Mouse (Mus musculus) limb, embryonic 11.5 days (tissue): ENCODE measurements around the gene Socs2. TPM values are rescaled to one million over a fixed set of nuclear protein-coding genes. Genes with fewer than 3 reads are reported as not detected.

ENCODE experiments used
- ATAC-seq: fragments of 200-750 bp; cut with Nextera tagmentation; 2 replicates; pipeline ENCODE4 v1.8.0; 2017; ENCODE audit warnings: low read depth; ENCODE audit not compliant: insufficient number of reproducible peaks, low FRiP score, low TSS enrichment
- DNase-seq: peaks from one replicate; pipeline ENCODE4 v3.0.0-alpha.2; 2015; ENCODE audit warnings: low spot score
- H3K27ac ChIP-seq: fragments of 300-500 bp; sonication (generic); replicated peaks from 2 replicates; pipeline ENCODE4 v1.5.1; 2014; ENCODE audit warnings: low read depth, mild to moderate bottlenecking, low read length
- H3K27me3 ChIP-seq: fragments of 300-500 bp; sonication (generic); 2 replicates; pipeline ENCODE4 v1.6.1; 2014; ENCODE audit warnings: mild to moderate bottlenecking, low read length, mixed read lengths; ENCODE audit not compliant: control insufficient read depth, insufficient read depth
- H3K36me3 ChIP-seq: fragments of 300-500 bp; sonication (generic); 2 replicates; pipeline ENCODE4 v1.6.1; 2014; ENCODE audit warnings: mild to moderate bottlenecking, low read length, moderate library complexity, mixed read lengths; ENCODE audit not compliant: control insufficient read depth, insufficient read depth
- H3K4me1 ChIP-seq: fragments of 300-500 bp; sonication (generic); 2 replicates; pipeline ENCODE4 v1.6.1; 2014; ENCODE audit warnings: low read length, mixed read lengths; ENCODE audit not compliant: control insufficient read depth, insufficient read depth
- H3K4me2 ChIP-seq: fragments of 300-500 bp; sonication (generic); 2 replicates; pipeline ENCODE4 v1.6.1; 2014; ENCODE audit warnings: low read depth, mild to moderate bottlenecking, moderate library complexity; ENCODE audit not compliant: severe bottlenecking
- H3K4me3 ChIP-seq: fragments of 300-500 bp; sonication (generic); 2 replicates; pipeline ENCODE4 v1.5.1; 2014; ENCODE audit warnings: low read depth, low read length
- H3K9ac ChIP-seq: fragments of 300-500 bp; sonication (generic); 2 replicates; pipeline ENCODE4 v1.6.1; 2014; ENCODE audit warnings: mild to moderate bottlenecking, low read length
- H3K9me3 ChIP-seq: fragments of 300-500 bp; sonication (generic); 2 replicates; pipeline ENCODE4 v1.6.1; 2016; ENCODE audit warnings: low read length; ENCODE audit not compliant: control insufficient read depth
- WGBS: fragments of 180-500 bp; shearing (Covaris S2); extraction: QIAGEN DNeasy Blood & Tissue Kit; methylation state at CpG from one replicate; pipeline ENCODE4 v1.1.7; 2014; 5-methylcytosine and 5-hydroxymethylcytosine counted together
- polyA plus RNA-seq: library from polyadenylated mRNA; unstranded; fragments of >200 nt; fragmentation: Nextera tagmentation; extraction: Ambion mirVana; gene quantifications from 2 replicates; pipeline ENCODE4 v1.2.1, GENCODE M21; 2014

Gene Socs2
- polyA plus RNA-seq, 1 experiment from 2014 or later = 42.9 TPM

GRCm38 (mm10) chr10:95430271-95430670 lies 13.3 kb upstream of the Socs2 start:
- Histone ChIP-seq H3K4me1 (no peaks in the 10 kb centered on the region), H3K27me3 (no peaks in the 10 kb centered on the region), H3K4me3 (no peak overlapping the region), H3K9me3 (no peaks in the 10 kb centered on the region), H3K4me2 (no peak overlapping the region), H3K36me3 (no peaks in the 10 kb centered on the region), H3K27ac (no peak overlapping the region), H3K9ac (no peak overlapping the region)
- 90% methylated on average over 10 of the region's 10 CpGs for WGBS
- ATAC-seq (no peak), DNase-seq (no peak)

- no peaks in the 10 kb centered on the region for H3K27me3 ChIP-seq
- no peak overlapping the region for H3K4me3 ChIP-seq
- ATAC-seq = no peak
- no peak overlapping the region for H3K27ac ChIP-seq
- no peak overlapping the region for H3K9ac ChIP-seq
- 96% methylated on average over 1 of the region's 1 CpGs for WGBS
- H3K4me2 ChIP-seq = no peak overlapping the region
- no peaks in the 10 kb centered on the region for H3K36me3 ChIP-seq
- no peaks in the 10 kb centered on the region for H3K9me3 ChIP-seq
- no peaks in the 10 kb centered on the region for H3K4me1 ChIP-seq
- no peak for DNase-seq
These were observed 12.1 kb upstream of the Socs2 start for GRCm38 (mm10) chr10:95429111-95429510.

- no peak overlapping the region for H3K4me2 ChIP-seq
- H3K9me3 ChIP-seq = no peaks in the 10 kb centered on the region
- H3K36me3 ChIP-seq = no peaks in the 10 kb centered on the region
- no peak for ATAC-seq
- no peaks in the 10 kb centered on the region for H3K4me1 ChIP-seq
- no peak overlapping the region for H3K27ac ChIP-seq
- no peak overlapping the region for H3K9ac ChIP-seq
- no peak for DNase-seq
- H3K4me3 ChIP-seq = no peak overlapping the region
- WGBS = 92% methylated on average over 9 of the region's 9 CpGs
- no peaks in the 10 kb centered on the region for H3K27me3 ChIP-seq
These were observed 9.5 kb upstream of the Socs2 start for GRCm38 (mm10) chr10:95426207-95427115.

GRCm38 (mm10) chr10:95422681-95423080 lies 5.7 kb upstream of the Socs2 start:
- Histone ChIP-seq H3K4me2 (no peak overlapping the region), H3K27ac (no peak overlapping the region), H3K27me3 (no peaks in the 10 kb centered on the region), H3K4me1 (no peaks in the 10 kb centered on the region), H3K9ac (no peak overlapping the region), H3K4me3 (no peak overlapping the region), H3K9me3 (no peaks in the 10 kb centered on the region), H3K36me3 (no peaks in the 10 kb centered on the region)
- DNase-seq (no peak), ATAC-seq (no peak)
- WGBS = 89% methylated on average over 5 of the region's 5 CpGs

- no peak for ATAC-seq
- Histone ChIP-seq H3K4me3 (no peak overlapping the region), H3K4me2 (no peak overlapping the region), H3K4me1 (peaks cover 3% of the 10 kb centered on the region; the same call in 1 of the 2 replicates), H3K27me3 (no peaks in the 10 kb centered on the region), H3K9me3 (no peaks in the 10 kb centered on the region), H3K9ac (no peak overlapping the region), H3K27ac (no peak overlapping the region), H3K36me3 (no peaks in the 10 kb centered on the region)
- no peak for DNase-seq
- WGBS = 79% methylated on average over 10 of the region's 10 CpGs
These were observed 3.3 kb upstream of the Socs2 start for GRCm38 (mm10) chr10:95420284-95420683.

GRCm38 (mm10) chr10:95419726-95420125 lies 2.7 kb upstream of the Socs2 start:
- WGBS = 88% methylated on average over 3 of the region's 3 CpGs
- DNase-seq = no peak

GRCm38 (mm10) chr10:95418631-95419030 lies 1.7 kb upstream of the Socs2 start:
- Histone ChIP-seq H3K9ac (no peak overlapping the region), H3K4me3 (no peak overlapping the region), H3K27ac (no peak overlapping the region), H3K4me2 (no peak overlapping the region), H3K9me3 (no peaks in the 10 kb centered on the region), H3K36me3 (no peaks in the 10 kb centered on the region), H3K4me1 (peaks cover 6% of the 10 kb centered on the region; the same call in 1 of the 2 replicates), H3K27me3 (no peaks in the 10 kb centered on the region)
- WGBS = 65% methylated on average over 6 of the region's 6 CpGs
- ATAC-seq = no peak
- no peak for DNase-seq

More at GRCm38 (mm10) chr10:95419726-95420125, 2.7 kb upstream of the Socs2 start:
- H3K9me3 ChIP-seq = no peaks in the 10 kb centered on the region
- ATAC-seq = no peak
- no peak overlapping the region for H3K27ac ChIP-seq
- peaks cover 6% of the 10 kb centered on the region; the same call in 1 of the 2 replicates for H3K4me1 ChIP-seq
- H3K36me3 ChIP-seq = no peaks in the 10 kb centered on the region
- H3K4me2 ChIP-seq = no peak overlapping the region
- H3K4me3 ChIP-seq = no peak overlapping the region
- no peak overlapping the region for H3K9ac ChIP-seq
- no peaks in the 10 kb centered on the region for H3K27me3 ChIP-seq

GRCm38 (mm10) chr10:95417496-95418236 lies 686 bp upstream of the Socs2 start:
- ATAC-seq = no peak

More at GRCm38 (mm10) chr10:95417496-95418236, 686 bp upstream of the Socs2 start:
- Histone ChIP-seq H3K9me3 (no peaks in the 10 kb centered on the region), H3K9ac (no peak overlapping the region; the same call in 1 of the 2 replicates), H3K36me3 (no peaks in the 10 kb centered on the region), H3K4me3 (peak overlapping the region; percentile 57), H3K27ac (0 out of 2 replicates have a peak overlapping the region, but pooled peaks have one; percentile 5), H3K4me1 (peaks cover 6% of the 10 kb centered on the region; the same call in 1 of the 2 replicates), H3K4me2 (peak overlapping the region; percentile 95), H3K27me3 (no peaks in the 10 kb centered on the region)
- DNase-seq = peak; percentile 83
- WGBS = under 1% methylated on average over 25 of the region's 25 CpGs
